Mouse (Mus musculus) kidney, postnatal 0 days (tissue): ENCODE data around the gene Wdr62. TPM values are rescaled to one million over a fixed set of nuclear protein-coding genes. Genes with fewer than 3 reads are reported as not detected.

ENCODE experiments used
- ATAC-seq: fragments of 200-750 bp; cut with Nextera tagmentation; replicated peaks from 2 replicates; pipeline ENCODE4 v1.8.0; 2017; ENCODE audit warnings: low read depth, moderate number of reproducible peaks, moderate TSS enrichment, moderate library complexity; ENCODE audit not compliant: low FRiP score
- DNase-seq: peaks from one replicate; pipeline ENCODE4 v3.0.0-alpha.2; 2016; ENCODE audit warnings: low spot score
- H3K27ac ChIP-seq: fragments of 300-500 bp; sonication (generic); 2 replicates; pipeline ENCODE4 v1.5.1; 2014; ENCODE audit warnings: mild to moderate bottlenecking
- H3K27me3 ChIP-seq: fragments of 300-500 bp; sonication (generic); 2 replicates; pipeline ENCODE4 v1.6.1; 2014; ENCODE audit warnings: low read length, mixed read lengths; ENCODE audit not compliant: insufficient read depth
- H3K36me3 ChIP-seq: fragments of 300-500 bp; sonication (generic); 2 replicates; pipeline ENCODE4 v1.6.1; 2014; ENCODE audit warnings: low read length, mixed read lengths; ENCODE audit not compliant: insufficient read depth
- H3K4me1 ChIP-seq: fragments of 300-500 bp; sonication (generic); replicated peaks from 2 replicates; pipeline ENCODE4 v1.6.1; 2014; ENCODE audit warnings: antibody characterized with exemption, low read length, mixed read lengths; ENCODE audit not compliant: insufficient read depth
- H3K4me2 ChIP-seq: fragments of 300-500 bp; sonication (generic); 2 replicates; pipeline ENCODE4 v1.6.1; 2014; ENCODE audit warnings: mild to moderate bottlenecking, low read length, moderate library complexity, mixed read lengths
- H3K4me3 ChIP-seq: fragments of 300-500 bp; sonication (generic); replicated peaks from 2 replicates; pipeline ENCODE4 v1.5.1; 2014; ENCODE audit warnings: low read depth, low read length
- H3K9ac ChIP-seq: fragments of 300-500 bp; sonication (generic); 2 replicates; pipeline ENCODE4 v1.6.1; 2014; ENCODE audit warnings: low read depth, low read length
- H3K9me3 ChIP-seq: fragments of 300-500 bp; sonication (generic); replicated peaks from 2 replicates; pipeline ENCODE4 v1.6.1; 2016; ENCODE audit warnings: low read length, inconsistent platforms, mixed read lengths
- CTCF ChIP-seq: IDR thresholded peaks from 2 replicates; pipeline ENCODE4 v1.5.1; 2016; ENCODE audit warnings: antibody characterized with exemption, low read depth, mild to moderate bottlenecking, moderate library complexity
- WGBS: fragments of 180-500 bp; shearing (Covaris S2); extraction: QIAGEN DNeasy Blood & Tissue Kit; methylation state at CpG from one replicate; pipeline ENCODE4 v1.1.7; 2014; 5-methylcytosine and 5-hydroxymethylcytosine counted together
- polyA plus RNA-seq: library from polyadenylated mRNA; unstranded; fragments of >200 nt; fragmentation: Nextera tagmentation; extraction: Ambion mirVana; gene quantifications from 2 replicates; pipeline ENCODE4 v1.2.1, GENCODE M21; 2015

Wdr62 gene
- polyA plus RNA-seq, 1 experiment from 2014 or later = 2.7 TPM

DNA sequence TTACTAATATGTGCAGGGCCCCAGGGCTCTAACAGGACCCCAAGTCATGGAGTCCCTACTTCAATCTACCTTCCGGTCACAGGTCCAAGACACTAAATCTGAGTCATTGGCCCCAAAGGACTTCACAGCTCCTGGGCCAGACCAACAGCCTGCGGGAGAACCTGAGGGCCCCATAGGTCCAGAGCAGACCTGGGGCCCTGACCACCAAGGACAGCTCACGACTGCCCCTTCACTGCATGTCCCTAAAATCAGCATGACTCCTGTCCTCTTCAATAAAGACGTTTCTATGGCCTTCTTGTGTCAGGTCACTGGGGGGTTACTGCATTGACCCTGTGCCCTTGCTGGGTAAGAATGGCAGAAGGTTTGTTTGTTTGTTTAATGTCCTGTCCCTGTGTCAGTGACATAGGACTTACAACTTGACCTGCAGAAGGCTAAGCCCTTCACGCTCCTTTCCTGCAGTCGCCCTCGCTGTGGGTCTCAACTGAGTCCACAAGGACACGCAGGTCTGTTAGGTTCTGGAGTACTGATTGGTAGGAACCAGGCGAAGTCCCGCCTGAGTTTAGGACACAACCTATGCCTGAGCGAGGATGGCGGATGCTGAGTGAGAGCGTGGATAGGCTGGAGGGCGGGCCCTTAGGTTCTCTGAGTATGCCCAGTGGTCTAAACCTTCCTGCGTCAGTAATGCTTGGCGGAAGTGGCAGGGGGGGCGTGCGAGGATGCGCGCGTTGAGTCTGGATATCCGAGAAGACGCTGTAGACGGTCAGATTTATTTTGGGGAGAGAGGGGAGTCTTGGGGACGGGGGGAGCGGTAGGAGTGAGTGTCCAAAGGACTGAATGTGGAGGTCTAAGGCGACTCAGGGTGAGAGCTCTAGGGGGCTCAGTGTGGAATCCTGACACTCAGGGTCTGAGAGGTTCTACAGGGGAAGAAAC lies 28.1 kb upstream of the Wdr62 start, which contains the start of gene Alkbh6:
TSS of gene Alkbh6 (plus strand) at position 642 of the 930 bp plus-strand sequence.
- Histone ChIP-seq H3K4me1 (peaks cover 8% of the 10 kb centered on the region; the same call in 1 of the 2 replicates), H3K27me3 (no peaks in the 10 kb centered on the region), H3K9ac (peak within 1 kb of the TSS; percentile 54), H3K27ac (peak within 1 kb of the TSS; percentile 78), H3K4me3 (peak within 1 kb of the TSS; percentile 50), H3K36me3 (peaks cover 9% of the 10 kb centered on the region; the same call in 1 of the 2 replicates), H3K4me2 (peak within 1 kb of the TSS; percentile 77), H3K9me3 (no peaks in the 10 kb centered on the region)
- ATAC-seq (peak; percentile 98), DNase-seq (peak; percentile 99)
- WGBS = 3% methylated on average over 27 of the region's 27 CpGs
- TF ChIP-seq CTCF = 0 out of 2 replicates have a peak, but pooled peaks have one; percentile 14

DNA sequence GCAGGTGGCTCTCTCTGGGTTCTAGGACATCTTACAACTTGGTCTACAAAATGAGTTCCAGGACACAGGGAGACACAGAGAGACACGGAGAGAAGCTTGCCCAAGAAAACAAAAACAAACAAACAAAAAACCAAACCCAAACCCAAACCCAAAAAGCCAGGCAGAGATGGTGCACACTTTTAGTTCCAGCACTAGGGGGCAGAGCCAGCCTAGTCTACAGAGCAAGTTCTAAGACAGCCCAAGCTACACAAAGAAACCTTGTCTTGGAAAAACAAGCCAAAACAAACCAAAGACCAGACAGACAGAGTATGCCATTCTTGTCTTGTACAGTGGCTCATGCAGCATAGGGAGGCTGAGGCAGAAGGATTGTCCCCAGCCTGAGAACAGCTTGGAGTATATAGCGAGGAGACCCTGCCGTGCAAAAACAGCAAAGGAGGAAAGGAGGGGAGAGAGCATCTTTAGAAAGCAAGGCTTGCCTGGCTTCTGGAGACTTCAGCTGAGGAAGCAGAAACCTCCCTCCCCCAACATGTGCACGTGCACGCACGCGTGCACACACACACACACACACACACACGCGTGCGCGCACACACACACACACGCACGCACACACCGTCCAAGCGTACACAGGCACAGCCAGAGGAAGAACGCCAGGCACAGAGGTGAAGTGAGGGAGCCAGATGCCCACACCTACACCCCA lies 26.0 kb upstream of the Wdr62 start:
- H3K27ac ChIP-seq = no peak overlapping the region
- H3K36me3 ChIP-seq = peaks cover 17% of the 10 kb centered on the region; the same call in 1 of the 2 replicates
- WGBS = 92% methylated on average over 16 of the region's 16 CpGs
- H3K9ac ChIP-seq = no peak overlapping the region
- no peaks in the 10 kb centered on the region for H3K27me3 ChIP-seq
- DNase-seq (peak; percentile 28), ATAC-seq (no peak)
- H3K9me3 ChIP-seq = no peaks in the 10 kb centered on the region
- no peak overlapping the region for H3K4me3 ChIP-seq
- TF ChIP-seq CTCF = peak; percentile 59; the same call in 1 of the 2 replicates
- peaks cover 8% of the 10 kb centered on the region; the same call in 1 of the 2 replicates for H3K4me1 ChIP-seq
- H3K4me2 ChIP-seq = no peak overlapping the region

DNA sequence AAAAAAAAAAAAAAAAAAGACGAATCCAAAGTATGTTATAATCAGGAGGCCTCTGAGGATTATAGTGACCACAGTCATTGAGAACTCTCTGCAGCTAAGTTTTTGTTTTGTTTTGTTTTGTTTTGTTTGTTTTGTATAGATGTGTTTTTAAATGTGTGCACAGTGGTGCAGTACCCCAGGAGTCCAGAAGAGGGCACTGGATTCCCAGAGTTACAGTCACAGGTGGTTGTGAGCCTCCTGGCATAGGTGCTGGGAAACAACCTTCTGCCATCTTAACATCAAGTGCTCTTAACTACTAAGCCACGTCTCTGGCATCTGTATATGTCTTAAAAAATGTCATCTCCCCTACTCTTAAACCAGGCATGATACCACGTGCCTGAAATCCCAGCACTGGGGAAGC lies 20.7 kb upstream of the Wdr62 start:
- Histone ChIP-seq H3K36me3 (peaks cover 27% of the 10 kb centered on the region), H3K4me3 (no peak overlapping the region), H3K9ac (no peak overlapping the region), H3K27me3 (no peaks in the 10 kb centered on the region), H3K9me3 (no peaks in the 10 kb centered on the region), H3K27ac (no peak overlapping the region), H3K4me1 (no peaks in the 10 kb centered on the region), H3K4me2 (no peak overlapping the region)
- DNase-seq (no peak), ATAC-seq (no peak)
- 55% methylated on average over 3 of the region's 3 CpGs for WGBS
- peak; percentile 71 for TF ChIP-seq CTCF

DNA sequence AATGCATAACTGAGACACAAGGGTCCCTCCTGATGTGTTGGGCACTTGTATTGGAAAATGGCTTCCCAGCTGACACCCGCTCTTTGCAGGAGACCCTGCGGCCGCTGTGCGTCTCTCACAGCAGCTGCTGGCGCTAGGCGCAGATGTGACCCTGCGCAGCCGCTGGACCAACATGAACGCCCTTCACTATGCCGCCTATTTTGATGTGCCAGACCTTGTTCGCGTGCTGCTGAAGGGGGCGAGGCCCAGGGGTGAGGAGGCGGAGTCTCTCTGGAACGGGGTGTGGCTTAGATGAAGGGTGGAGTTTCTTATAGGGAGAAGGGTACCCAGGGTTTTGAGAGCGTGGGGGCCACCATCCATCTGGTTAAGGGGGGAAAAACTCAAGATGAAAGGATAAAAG lies 17.0 kb upstream of the Wdr62 start:
- Histone ChIP-seq H3K27me3 (no peaks in the 10 kb centered on the region), H3K27ac (no peak overlapping the region), H3K9ac (no peak overlapping the region), H3K36me3 (peaks cover 24% of the 10 kb centered on the region), H3K4me3 (no peak overlapping the region), H3K4me1 (peaks cover 2% of the 10 kb centered on the region; the same call in 1 of the 2 replicates), H3K4me2 (no peak overlapping the region), H3K9me3 (no peaks in the 10 kb centered on the region)
- WGBS = 87% methylated on average over 16 of the region's 16 CpGs
- no peak for TF ChIP-seq CTCF
- ATAC-seq = no peak
- no peak for DNase-seq

DNA sequence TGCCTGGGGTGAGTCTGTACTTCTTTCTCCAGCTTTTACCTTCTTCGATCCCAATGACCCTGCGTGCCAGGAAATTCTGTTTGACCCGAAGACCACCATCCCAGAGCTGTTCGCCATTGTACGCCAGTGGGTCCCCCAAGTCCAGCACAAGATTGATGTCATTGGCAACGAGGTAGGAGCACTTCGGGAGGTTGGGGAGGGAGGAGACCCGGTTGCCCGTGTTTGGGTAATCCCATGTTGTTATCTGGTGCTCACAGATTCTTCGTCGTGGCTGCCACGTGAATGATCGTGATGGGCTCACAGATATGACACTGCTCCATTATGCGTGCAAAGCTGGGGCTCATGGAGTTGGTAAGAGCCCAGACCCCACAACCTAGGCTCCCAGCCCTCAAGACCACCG lies 16.6 kb upstream of the Wdr62 start:
- Histone ChIP-seq H3K4me2 (no peak overlapping the region), H3K4me1 (peaks cover 3% of the 10 kb centered on the region; the same call in 1 of the 2 replicates), H3K4me3 (no peak overlapping the region), H3K36me3 (peaks cover 20% of the 10 kb centered on the region), H3K27me3 (no peaks in the 10 kb centered on the region), H3K27ac (no peak overlapping the region), H3K9me3 (no peaks in the 10 kb centered on the region), H3K9ac (no peak overlapping the region)
- no peak for TF ChIP-seq CTCF
- DNase-seq (no peak), ATAC-seq (no peak)
- 95% methylated on average over 15 of the region's 15 CpGs for WGBS

DNA sequence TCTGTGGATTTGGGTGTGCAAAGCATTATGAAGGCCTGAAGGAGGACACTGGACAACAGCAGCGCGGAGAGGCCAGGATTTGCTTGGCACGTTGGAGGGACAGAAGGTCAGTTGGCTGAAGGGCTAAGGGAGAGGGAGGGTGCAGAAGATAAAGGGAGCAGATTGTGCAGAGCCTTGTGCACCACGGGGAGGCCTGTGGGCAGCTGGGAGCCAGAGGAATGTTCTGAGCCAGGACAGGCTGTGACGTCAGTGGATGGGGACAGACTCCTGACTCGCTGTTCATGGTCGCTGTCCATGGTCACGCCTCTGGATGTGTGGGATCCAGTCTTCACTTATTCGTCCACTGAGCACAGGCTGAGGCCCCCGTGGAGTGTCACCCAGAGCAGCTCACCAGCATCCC lies 14.9 kb upstream of the Wdr62 start:
- peaks cover 13% of the 10 kb centered on the region for H3K36me3 ChIP-seq
- no peaks in the 10 kb centered on the region for H3K9me3 ChIP-seq
- no peaks in the 10 kb centered on the region for H3K27me3 ChIP-seq
- 62% methylated on average over 10 of the region's 10 CpGs for WGBS
- TF ChIP-seq CTCF = no peak
- peaks cover 3% of the 10 kb centered on the region; the same call in 1 of the 2 replicates for H3K4me1 ChIP-seq
- no peak overlapping the region for H3K4me2 ChIP-seq
- H3K9ac ChIP-seq = no peak overlapping the region
- H3K27ac ChIP-seq = no peak overlapping the region
- peak; percentile 34 for DNase-seq
- no peak overlapping the region for H3K4me3 ChIP-seq
- no peak for ATAC-seq
